Mouse (Mus musculus): ENCODE data around the gene Pigw. TPM values are rescaled to one million over a fixed set of nuclear protein-coding genes. Genes with fewer than 3 reads are reported as not detected.

The Pigw gene
- total RNA-seq (2021): 1 to 10 TPM; 5.3 to 6.0 TPM
- long read RNA-seq, experiment 1, partial matches to known transcripts: 0 of 3 reads
- long read RNA-seq, experiment 1, other reads (novel, unspliced or antisense): 2 of 3 reads
- long read RNA-seq, experiment 2, partial matches to known transcripts: 0 of 1 reads
- long read RNA-seq, experiment 2, other reads (novel, unspliced or antisense): 0 of 1 reads

- intact Hi-C loops (cut with DNase I): no loop called here
- peak; percentile 89 to 90 for DNase-seq
These were observed at the start of gene Pigw, which contains the start of gene Myo19 for GRCm38 (mm10) chr11:84879772-84880464. Gene Pigw (minus strand): TSS chr11:84880285. Gene Myo19 (plus strand): TSS chr11:84880148.

- intact Hi-C loops (cut with DNase I): no loop called here
- DNase-seq: no peak
These were observed 40.9 kb upstream of the Pigw start for GRCm38 (mm10) chr11:84920981-84921380.

DNA sequence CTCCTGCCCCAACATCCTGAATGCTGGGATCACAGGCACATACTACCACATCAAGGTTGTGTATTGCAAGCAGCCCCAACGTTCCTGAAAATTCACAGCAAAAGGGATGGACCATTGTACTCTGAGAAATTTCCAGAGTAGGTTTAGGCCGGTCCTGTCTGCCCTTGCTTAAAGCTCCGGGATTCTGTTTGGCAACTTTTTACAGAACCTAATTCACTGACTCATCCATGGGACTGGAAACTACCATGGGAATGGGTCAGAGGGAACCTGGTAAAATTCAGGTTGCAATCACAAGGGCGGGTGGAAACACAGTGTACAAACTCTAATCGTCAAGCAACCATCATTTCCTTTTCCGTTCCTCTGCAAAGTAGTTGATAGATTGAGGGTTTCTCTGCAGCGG, 39.9 kb upstream of the Pigw start:
- intact Hi-C loops (cut with DNase I): no loop called here
- no peak for DNase-seq

DNA sequence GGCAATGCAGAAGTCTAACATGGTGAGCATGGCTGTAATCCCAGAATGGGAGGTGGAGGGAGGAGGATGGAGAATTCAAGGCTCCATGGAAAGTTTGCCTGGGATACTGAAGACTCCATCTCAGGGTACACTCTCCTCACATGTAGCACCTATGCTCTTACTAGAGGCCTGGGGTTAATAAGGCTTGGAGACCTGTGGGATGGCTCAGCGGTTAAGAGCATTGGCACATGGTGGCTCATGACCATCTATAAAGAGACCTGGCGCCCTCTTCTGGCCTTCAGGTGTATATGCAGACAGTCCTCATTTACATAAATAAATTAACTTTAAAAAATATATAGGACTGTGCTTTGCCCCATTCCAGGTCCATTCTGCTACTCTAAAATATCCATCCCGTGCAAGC, 39.2 kb upstream of the Pigw start:
- intact Hi-C loops (cut with DNase I): no loop called here
- peak; percentile 17 to 43 for DNase-seq

- DNase-seq: peak; percentile 89 to 94
- intact Hi-C loops (cut with DNase I): loop anchor here (1.0 kb wide), 2 partner anchors 60 to 265 kb away; no protein-coding TSS in a partner anchor
These were observed 38.3 kb upstream of the Pigw start for GRCm38 (mm10) chr11:84918425-84918824.

DNA sequence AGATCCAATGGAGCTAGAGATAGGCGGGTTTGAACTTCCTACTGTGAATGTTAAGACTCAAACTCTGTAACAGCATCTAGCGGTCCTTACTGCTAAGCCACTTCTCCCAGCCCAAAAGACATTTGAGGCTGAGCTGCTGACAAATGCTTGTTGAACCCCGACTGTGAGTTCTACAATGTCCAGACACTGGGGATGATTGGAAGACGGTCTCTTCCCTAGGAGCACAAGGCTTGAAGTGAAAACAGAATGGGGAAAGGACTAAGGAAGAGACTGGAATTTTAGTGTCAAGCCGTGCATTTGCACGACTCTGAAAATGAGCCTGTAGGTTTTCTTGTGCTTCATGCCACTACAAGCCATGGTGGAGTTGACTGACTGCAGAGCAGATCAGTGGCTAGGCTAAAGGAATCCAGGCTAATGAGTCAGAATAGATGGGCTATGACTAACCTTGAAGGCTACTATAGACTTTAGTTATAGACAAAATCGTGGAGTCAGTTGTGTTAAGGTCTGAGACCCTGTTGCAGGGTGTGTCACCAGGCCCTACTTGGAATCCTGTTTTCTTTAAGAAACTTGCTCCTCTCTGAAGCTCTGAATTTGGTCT, 36.7 kb upstream of the Pigw start:
- intact Hi-C loops (cut with DNase I): no loop called here
- no peak for DNase-seq

- intact Hi-C loops (cut with DNase I): no loop called here
- DNase-seq: peak; percentile 76 to 87
These were observed 36.1 kb upstream of the Pigw start, which contains the start of gene Znhit3 for GRCm38 (mm10) chr11:84916053-84916702. Gene Znhit3 (minus strand): TSS chr11:84916366.

DNA sequence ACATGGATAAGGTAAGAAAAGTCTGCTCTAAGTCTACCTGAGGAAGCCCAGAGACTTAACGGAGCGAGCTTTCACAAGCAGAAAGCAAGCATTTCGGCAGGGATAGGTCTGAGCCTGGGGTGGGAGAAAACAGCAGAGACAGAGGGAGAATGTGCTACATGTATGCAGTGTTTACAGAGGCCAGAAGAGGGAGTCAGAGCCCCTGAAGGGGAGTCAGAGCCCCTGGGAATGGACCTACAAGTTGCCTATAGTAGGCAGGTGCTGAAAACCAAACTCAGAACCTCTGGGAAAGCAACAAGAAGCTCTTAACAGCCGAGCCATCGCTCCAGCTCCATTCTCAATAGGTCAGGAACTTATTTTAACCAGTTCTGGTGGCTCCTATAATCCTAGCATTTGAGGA, 34.6 kb upstream of the Pigw start:
- intact Hi-C loops (cut with DNase I): no loop called here
- no peak for DNase-seq

GRCm38 (mm10) chr11:84910411-84910810, 30.3 kb upstream of the Pigw start:
- no peak for DNase-seq
- intact Hi-C loops (cut with DNase I): no loop called here

DNA sequence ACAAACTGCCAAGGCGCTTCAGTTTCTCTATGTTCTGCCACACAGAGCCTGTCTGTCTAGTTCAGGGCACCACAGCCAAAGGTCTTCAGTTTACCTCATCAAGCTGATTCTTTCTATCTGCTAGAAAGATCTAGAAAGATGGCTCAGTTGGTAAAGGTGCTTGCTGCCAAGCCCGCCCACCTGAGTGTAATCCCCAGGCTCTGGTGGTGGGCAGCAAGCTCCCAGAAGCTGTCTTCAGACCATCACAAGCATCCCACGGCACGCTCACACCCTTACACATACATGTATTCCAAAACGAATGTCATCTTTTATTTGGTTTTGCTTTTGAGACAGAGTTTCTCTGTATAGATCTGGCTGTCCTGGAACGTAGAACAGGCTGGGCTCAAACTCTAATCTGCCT, 28.4 kb upstream of the Pigw start:
- DNase-seq: no peak
- intact Hi-C loops (cut with DNase I): no loop called here

DNA sequence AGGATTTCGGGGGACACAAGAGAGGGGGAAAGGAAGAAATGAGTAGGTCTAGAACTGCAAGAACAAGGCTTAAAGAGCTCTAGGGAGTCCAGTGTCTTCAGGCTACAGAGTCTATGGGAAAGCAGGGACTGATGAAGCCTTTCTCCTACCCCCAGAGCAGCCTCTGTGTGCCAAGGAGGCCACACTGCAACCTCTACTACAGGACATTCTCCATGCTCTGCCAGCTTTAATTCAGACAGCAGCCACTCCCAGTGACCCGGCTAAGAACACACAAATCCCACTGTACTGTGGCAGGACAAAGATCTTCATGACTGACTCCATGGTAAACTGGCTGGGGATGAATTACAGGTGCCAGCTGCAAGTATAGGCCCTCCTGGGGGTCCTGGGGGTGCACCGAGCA, 27.0 kb upstream of the Pigw start:
- intact Hi-C loops (cut with DNase I): no loop called here

GRCm38 (mm10) chr11:84904597-84905144, 24.6 kb upstream of the Pigw start:
- intact Hi-C loops (cut with DNase I): no loop called here
- no peak for DNase-seq

More for the DNA sequence above, 27.0 kb upstream of the Pigw start:
- no peak for DNase-seq

DNA sequence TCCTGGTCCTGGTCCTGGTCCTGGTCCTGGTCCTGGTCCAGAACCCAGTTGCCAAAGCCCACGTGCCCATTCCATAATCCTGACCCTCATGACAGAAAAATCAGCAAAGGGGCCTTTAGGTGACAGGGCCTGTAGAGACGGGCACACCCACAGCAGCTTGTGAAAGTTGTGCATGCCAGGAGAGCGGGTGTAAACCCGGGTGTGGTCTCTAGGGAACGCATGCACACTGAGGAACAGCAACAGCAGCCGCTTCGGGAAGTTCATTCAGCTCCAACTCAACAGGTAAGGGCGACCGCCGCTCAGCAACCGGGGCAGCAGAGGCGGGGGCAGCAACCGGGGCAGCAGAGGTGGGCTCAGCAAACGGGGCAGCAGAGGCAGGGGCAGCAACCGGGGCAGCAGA, 13.0 kb upstream of the Pigw start:
- no peak for DNase-seq
- intact Hi-C loops (cut with DNase I): no loop called here

DNA sequence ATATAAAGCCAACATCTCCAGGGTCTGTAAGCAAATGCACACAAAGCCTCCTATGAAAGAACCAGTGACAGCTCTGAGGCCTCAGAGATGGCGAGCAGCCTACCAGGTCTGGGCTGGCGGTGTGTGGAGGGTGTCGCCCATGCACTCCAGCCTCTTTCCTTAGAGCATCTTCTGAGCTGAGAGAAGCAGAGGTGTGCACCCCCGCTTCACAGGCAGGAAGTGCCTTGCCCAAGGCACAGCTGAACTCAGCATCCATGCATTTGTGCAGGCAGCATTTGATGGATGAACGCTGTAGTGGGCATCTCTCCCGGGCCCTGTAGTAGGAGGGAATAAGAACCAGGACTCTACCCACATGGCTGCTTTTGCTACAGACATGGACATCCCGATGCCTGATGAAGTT, 11.6 kb upstream of the Pigw start:
- intact Hi-C loops (cut with DNase I): no loop called here

GRCm38 (mm10) chr11:84889492-84889891, 9.4 kb upstream of the Pigw start:
- DNase-seq: no peak
- intact Hi-C loops (cut with DNase I): no loop called here

More for the DNA sequence above, 11.6 kb upstream of the Pigw start:
- no peak for DNase-seq

GRCm38 (mm10) chr11:84888025-84888424, 7.9 kb upstream of the Pigw start:
- no peak for DNase-seq
- intact Hi-C loops (cut with DNase I): no loop called here

DNA sequence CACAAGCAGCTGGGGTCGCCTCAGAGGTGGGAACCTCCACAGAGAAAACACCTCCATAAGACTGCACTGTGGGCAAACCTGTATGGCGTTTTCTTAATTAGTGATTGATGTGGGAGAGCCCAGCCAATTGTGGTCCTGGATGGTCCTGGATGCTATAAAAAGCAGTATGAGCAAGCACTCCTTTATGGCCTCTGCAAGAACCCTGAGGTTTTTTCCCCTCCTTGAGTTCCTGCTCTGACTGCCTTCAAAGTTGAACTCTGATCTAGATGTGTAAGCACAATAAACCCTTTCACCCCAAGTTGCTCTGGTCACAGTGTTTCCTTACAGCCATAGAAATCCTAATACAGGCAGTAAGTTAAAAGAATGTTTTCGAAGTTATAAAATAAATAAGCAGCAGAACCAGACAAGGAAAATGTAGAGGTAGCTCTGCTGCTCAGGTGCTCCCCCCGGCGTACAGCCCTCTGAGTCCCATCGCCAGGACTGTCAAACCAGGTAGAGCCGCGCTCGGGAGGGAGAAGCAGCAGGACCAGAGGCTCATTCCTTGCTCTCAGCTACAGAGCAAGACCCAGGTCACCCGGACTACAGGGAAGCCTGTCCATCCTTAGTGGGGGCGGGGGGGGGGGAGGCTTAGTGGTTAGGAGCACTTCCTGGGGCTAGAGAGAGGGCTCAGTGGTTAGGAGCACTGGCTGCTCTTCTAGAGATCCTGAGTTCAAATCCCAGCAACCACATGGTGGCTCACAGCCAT, 6.9 kb upstream of the Pigw start:
- intact Hi-C loops (cut with DNase I): no loop called here
- DNase-seq: no peak

GRCm38 (mm10) chr11:84886236-84886635, 6.2 kb upstream of the Pigw start:
- DNase-seq: no peak
- intact Hi-C loops (cut with DNase I): no loop called here

- no peak for DNase-seq
- intact Hi-C loops (cut with DNase I): no loop called here
These were observed 5.2 kb upstream of the Pigw start for GRCm38 (mm10) chr11:84885238-84885637.

DNA sequence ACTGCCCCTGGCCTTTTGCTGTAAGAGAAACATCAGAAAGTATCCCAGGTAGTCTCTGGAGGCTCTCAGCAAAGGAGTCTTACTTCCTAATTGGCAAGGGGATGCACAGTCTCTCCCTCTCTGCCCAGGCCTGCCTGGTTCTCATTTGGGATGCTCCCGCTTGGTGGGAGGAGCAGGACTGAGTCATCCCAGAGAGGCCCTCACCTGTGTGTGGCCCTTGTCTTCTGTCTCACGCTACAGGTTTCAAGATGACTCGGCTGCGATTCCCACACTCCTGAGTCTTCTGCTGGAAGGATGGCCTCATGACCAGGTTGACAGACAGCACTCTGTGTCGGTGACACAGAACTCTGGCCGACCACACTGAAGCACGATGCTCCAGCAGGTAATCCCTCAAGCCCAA, 2.3 kb upstream of the Pigw start:
- DNase-seq: no peak
- intact Hi-C loops (cut with DNase I): no loop called here
